Comparison of ENCODE assay signal across 9 mouse cellular contexts in the genomic region with DNA sequence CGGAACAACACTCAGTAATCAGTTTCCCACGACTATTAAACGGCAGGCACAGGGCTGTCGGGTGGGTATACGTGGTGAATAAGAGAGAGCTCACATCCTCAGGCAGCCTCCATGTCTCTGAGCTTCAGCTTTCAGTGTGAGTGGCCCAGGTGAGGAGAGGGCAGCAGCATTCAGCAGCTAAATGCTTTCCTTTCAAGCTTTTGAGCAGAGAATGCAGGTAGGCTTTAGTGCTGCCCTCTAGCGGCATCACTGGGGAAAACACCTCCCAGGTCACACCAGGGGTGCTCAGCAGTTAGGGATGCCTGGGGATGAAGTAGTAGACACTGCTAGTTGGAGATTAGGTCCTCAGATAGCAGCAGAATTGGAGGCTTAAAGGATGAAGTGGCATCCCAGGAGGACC. TPM values are rescaled to one million over a fixed set of nuclear protein-coding genes. Genes with fewer than 3 reads are reported as not detected.
A peak's percentile ranks its signal among the peaks of the same experiment; 100 is the strongest.
DNase-seq lines count a peak whose midpoint lies in the region; ATAC-seq and TF ChIP-seq lines count a peak whose summit lies in the region.
"Not testable (repeated sequence)": the region's sequence is repeated elsewhere in the genome, so short reads cannot be mapped to it uniquely, and the experiment has no call there.
"Had no signal": no experiment of that assay in that cellular context is flagged by ENCODE, and none has a peak within 500 bp of the region (broad histone marks: within the 10 kb centered on the region; RNA-seq: fewer than 3 reads in every experiment).

No protein-coding gene starts in this region.

- ATAC-seq in heart, embryonic 12.5 days (ENCODE audit: insufficient number of reproducible peaks, low FRiP score): 0 out of 2 replicates have a peak, but pooled peaks have one; percentile 39
- peak; percentile 97 for ATAC-seq in megakaryocyte progenitor cell, adult 5-6 weeks (replicated peaks; ENCODE audit: poor library complexity)

- intact Hi-C loops in left cerebral cortex, postnatal 4 days (cut with DNase I): not testable (repeated sequence)

- H3K9me3 ChIP-seq in heart, embryonic 12.5 days (replicated peaks): not testable (repeated sequence)

- H3K4me2 ChIP-seq in heart, embryonic 12.5 days: not testable (repeated sequence)

- not testable (repeated sequence) for H3K27ac ChIP-seq in cortical plate, adult 2 months (ENCODE audit: insufficient read depth, low read length); heart, embryonic 12.5 days (ENCODE audit: poor library complexity, severe bottlenecking)

- 0% methylated on average over 1 of the region's 6 CpGs for WGBS in heart, embryonic 12.5 days

- peak; percentile 48 to 49 for DNase-seq in adrenal gland, adult 18-20 months (ENCODE audit: low spot score in 2 of 2)
- peak; percentile 67 for DNase-seq in kidney, adult 9 months
- peak; percentile 10 for DNase-seq in left cerebral cortex, postnatal 4 days
- DNase-seq in right cerebral cortex, adult 2 months (ENCODE audit: low spot score in 2 of 2): peak; percentile 29 to 38
- DNase-seq in thymus, postnatal 36 days: peak; percentile 39 to 48

- H3K9ac ChIP-seq in heart, embryonic 12.5 days: not testable (repeated sequence)

- H3K27me3 ChIP-seq in heart, embryonic 12.5 days (replicated peaks): not testable (repeated sequence)

- not testable (repeated sequence) for H3K36me3 ChIP-seq in heart, embryonic 12.5 days

- H3K4me3 ChIP-seq in cortical plate, adult 2 months (ENCODE audit: insufficient read depth, low read length); heart, embryonic 12.5 days: not testable (repeated sequence)

- not testable (repeated sequence) for TF ChIP-seq POLR2A in cortical plate, adult 2 months (IDR thresholded peaks at IDR 0.05; ENCODE audit: extremely low read depth, insufficient read depth, low read length)

- 0 out of 2 replicates have a peak, but pooled peaks have one; percentile 4 for TF ChIP-seq CTCF in cortical plate, adult 2 months (IDR thresholded peaks at IDR 0.05; ENCODE audit: extremely low read depth, insufficient read depth, low read length)

- not testable (repeated sequence) for H3K4me1 ChIP-seq in cortical plate, adult 2 months (ENCODE audit: control insufficient read depth, insufficient read depth, low read length); heart, embryonic 12.5 days (replicated peaks)

RNA-seq across cellular contexts. Expression of a gene that starts 2.8 kb away (rescaled TPM):
- not detected for total RNA-seq in adrenal gland, adult 18-20 months (2021)
- not detected in 2 replicates for polyA plus RNA-seq in cortical plate, adult 2 months (2012; rRNA removed)
- not detected in 2 replicates for polyA plus RNA-seq in heart, embryonic 12.5 days (2016; fragmentation: Nextera tagmentation; extraction: Ambion mirVana)
- total RNA-seq in left cerebral cortex, postnatal 4 days (2021): not detected
- not detected in 2 replicates for total RNA-seq in megakaryocyte progenitor cell, adult 5-6 weeks (2015)
- total RNA-seq in megakaryocyte progenitor cell, adult 5-6 weeks (2017): not detected in 2 replicates

RNA-seq across cellular contexts. Expression of a gene that starts 29.2 kb away (rescaled TPM):
- total RNA-seq in adrenal gland, adult 18-20 months (2021): not detected
- not detected in 2 replicates for polyA plus RNA-seq in cortical plate, adult 2 months (2012; rRNA removed)
- polyA plus RNA-seq in heart, embryonic 12.5 days (2016; fragmentation: Nextera tagmentation; extraction: Ambion mirVana): not detected in 2 replicates
- not detected for total RNA-seq in left cerebral cortex, postnatal 4 days (2021)
- total RNA-seq in megakaryocyte progenitor cell, adult 5-6 weeks (2015): not detected in 2 replicates
- not detected in 2 replicates for total RNA-seq in megakaryocyte progenitor cell, adult 5-6 weeks (2017)

RNA-seq across cellular contexts. Expression of a gene that starts 30.0 kb away (rescaled TPM):
- under 1 TPM in 1 of 2 experiments, not detected in 1; 0.76 TPM for total RNA-seq in adrenal gland, adult 18-20 months (2021)
- not detected in 2 replicates for polyA plus RNA-seq in cortical plate, adult 2 months (2012; rRNA removed)
- not detected in 2 replicates for polyA plus RNA-seq in heart, embryonic 12.5 days (2016; fragmentation: Nextera tagmentation; extraction: Ambion mirVana)
- not detected for total RNA-seq in left cerebral cortex, postnatal 4 days (2021)
- total RNA-seq in megakaryocyte progenitor cell, adult 5-6 weeks (2015): not detected in 2 replicates
- total RNA-seq in megakaryocyte progenitor cell, adult 5-6 weeks (2017): not detected in 2 replicates

RNA-seq across cellular contexts. Expression of a gene that starts 54.9 kb away (rescaled TPM):
- not detected for total RNA-seq in adrenal gland, adult 18-20 months (2021)
- polyA plus RNA-seq in cortical plate, adult 2 months (2012; rRNA removed): not detected in 2 replicates
- not detected in 2 replicates for polyA plus RNA-seq in heart, embryonic 12.5 days (2016; fragmentation: Nextera tagmentation; extraction: Ambion mirVana)
- not detected for total RNA-seq in left cerebral cortex, postnatal 4 days (2021)
- not detected in 2 replicates for total RNA-seq in megakaryocyte progenitor cell, adult 5-6 weeks (2015)
- not detected in 2 replicates for total RNA-seq in megakaryocyte progenitor cell, adult 5-6 weeks (2017)
- polyA plus RNA-seq: large intestine, adult 2 months had no signal

Comparison
In these comparisons a context has a peak if more than half of its experiments do, and no peak if none do; other contexts are left out.
1. DNase-seq: peak in every context shown above with its lines; median percentile 67 in kidney, adult 9 months; 48 in adrenal gland, adult 18-20 months; 44 in thymus, postnatal 36 days; 34 in right cerebral cortex, adult 2 months; 10 in left cerebral cortex, postnatal 4 days.